Mouse (Mus musculus): ENCODE measurements around the gene Gpd1.

DNA sequence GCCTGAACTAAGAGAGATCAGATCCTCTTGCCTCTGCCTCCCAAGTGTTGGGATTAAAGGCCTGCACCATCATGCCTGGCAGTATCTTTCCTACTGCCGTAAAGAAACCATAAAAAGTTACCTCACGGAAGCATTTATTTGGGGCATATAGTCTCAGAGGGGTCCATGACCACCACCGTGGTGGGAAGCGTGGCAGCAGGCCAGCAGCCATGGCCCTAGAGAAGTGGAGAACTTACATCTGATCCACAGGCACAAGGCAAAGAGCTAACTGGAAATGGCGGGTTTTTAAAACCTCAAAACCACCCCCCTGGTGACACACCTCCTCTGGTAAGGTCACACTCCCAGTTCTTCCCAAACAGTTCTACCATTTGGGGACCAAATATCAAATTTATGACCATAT is 10.9 kb downstream of the Gpd1 start:
- TF ChIP-seq POLR2A (IDR thresholded peaks at IDR 0.05; ENCODE audit: borderline replicate concordance, control insufficient read depth, low read depth, low read length) (no peak), CTCF (IDR thresholded peaks at IDR 0.05; ENCODE audit: control insufficient read depth, insufficient read depth, low read length) (no peak)

Measured in bone marrow, adult 2 months (tissue).